Mouse (Mus musculus) telencephalon, adult 2 months (tissue): ENCODE results near the gene Brca2.

ENCODE experiments used
- DNase-seq: peaks from one replicate; pipeline ENCODE4 v3.0.0-alpha.2; 2011; ENCODE audit warnings: low read depth, low spot score

The Brca2 gene

DNA sequence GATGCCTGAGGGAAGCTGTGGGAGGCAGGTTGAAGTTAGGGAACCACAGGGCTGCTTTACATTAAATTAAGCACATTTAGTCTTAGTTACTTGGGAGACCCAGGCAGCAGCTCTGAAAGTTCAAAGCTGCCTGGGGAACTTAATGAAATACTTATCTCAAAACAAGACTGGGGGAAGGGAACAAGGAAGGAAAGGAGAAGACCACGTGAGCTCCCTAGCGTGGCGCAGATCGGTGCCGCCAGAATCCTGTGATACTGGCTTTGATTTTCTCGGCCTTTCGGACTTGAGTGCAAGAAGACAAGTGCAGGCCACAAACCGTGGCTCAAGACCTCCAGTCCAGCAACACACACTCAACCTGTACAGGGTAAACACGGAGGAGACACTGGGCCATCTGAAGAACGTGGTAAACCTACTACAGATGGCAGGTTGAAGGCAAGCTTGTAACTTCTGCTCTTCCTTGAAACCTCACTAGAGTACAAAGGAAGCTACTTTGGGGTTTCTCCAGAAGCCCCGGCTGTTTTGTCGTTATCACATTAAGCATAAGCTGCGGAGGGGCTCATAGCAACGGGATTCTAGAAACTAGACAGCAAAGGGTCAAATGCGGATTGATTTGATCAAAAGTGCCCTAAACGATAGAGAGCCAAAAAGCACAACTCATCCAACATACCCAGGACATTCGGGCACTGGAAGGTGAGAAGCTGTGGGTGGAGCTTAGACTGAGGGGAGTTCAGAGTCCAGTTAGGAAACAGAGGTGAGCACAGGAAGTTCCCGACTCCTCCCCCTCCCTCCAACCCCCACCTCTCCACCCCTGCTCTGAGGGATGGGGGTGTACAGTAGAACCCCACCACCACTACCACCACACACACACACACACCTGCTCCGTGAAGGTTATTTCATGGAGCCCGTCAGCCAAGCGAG is 76.0 kb downstream of the Brca2 start:
- DNase-seq, result no peak

DNA sequence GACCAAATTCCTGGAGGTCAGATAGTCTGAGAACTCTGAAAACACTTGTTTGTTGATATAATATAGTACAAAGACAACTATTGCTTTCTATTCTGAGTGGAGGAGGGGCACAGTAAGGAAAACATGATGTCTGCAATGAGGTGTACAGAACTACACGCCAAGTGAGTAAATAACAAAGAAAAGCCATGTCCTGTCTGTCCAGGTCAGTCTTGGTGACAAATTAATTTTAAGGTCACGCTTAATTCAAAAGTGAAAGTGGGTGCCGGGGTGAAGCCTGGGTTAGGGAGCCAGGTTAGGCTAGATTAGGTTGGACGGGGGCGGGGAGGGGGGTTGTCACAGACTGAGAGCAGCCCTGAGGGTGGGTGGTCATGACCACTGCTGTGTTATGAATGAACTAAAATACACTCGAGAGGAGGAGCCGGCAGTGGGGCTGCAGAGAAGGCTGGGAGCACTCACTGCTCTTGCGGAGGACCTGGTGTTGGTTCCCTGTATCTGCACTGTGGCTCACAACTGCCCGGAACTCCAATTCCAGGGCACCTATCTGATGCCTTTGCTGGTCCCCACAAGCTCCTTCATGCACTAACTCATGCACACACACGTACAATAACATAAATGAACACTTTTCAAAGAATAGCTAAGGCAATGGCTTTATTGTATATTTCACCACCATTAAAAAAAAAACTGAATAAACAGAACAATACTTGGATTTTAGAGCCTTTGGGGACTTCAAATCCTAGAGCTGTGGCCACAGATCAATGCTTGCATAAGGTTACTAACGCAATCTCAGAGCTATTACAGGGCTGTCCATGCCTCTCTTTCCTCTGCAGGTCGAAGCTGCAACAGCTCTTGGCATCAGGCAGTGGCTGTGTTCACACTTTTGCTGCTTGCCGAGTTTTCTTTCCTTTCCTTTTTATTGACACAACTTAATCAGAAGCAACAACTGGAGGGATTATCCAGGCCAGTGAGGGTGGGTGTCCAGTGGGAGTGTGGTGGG is 77.2 kb downstream of the Brca2 start:
- no peak for DNase-seq

DNA sequence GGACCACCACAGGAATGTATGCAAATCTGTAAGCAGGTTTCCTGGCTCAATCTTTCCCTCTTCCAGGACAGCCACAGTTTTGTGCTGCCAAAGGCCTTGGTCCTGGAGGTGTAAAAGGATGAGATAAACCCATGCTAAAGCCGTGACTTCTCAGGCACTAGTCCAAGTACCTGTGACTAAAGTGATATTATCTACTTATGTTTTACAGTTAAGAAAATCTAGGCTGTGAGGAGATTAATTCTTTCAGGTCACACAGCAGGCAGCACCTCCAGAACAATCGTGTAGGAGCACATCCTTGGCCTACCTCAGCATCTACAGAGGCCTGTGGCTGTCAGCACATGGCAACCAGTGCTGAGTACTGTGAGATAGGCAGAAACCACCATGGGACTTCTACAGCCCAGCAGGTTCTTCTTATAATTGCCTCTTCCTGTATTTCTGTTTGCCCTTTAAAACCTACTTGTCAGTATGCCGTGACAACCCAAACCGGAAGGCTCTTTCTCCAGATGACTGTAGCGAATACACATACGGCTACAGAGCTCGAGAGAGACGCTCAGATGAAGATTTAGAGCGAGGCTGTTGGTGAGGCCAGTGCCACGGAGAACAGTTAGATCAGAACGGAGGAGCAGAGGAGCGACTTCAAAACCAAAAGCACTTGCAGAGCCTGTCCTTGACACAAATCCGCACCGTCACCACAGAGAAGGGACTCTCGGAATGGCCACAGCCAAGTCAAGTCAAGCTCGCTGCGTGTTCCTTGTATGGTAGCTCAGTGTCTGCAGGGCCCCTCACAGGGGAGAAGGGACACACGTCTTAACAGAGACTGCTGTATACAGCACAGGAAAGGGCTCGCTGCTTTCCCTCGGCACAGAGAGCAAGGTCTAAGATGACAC is 78.4 kb downstream of the Brca2 start:
- no peak for DNase-seq

DNA sequence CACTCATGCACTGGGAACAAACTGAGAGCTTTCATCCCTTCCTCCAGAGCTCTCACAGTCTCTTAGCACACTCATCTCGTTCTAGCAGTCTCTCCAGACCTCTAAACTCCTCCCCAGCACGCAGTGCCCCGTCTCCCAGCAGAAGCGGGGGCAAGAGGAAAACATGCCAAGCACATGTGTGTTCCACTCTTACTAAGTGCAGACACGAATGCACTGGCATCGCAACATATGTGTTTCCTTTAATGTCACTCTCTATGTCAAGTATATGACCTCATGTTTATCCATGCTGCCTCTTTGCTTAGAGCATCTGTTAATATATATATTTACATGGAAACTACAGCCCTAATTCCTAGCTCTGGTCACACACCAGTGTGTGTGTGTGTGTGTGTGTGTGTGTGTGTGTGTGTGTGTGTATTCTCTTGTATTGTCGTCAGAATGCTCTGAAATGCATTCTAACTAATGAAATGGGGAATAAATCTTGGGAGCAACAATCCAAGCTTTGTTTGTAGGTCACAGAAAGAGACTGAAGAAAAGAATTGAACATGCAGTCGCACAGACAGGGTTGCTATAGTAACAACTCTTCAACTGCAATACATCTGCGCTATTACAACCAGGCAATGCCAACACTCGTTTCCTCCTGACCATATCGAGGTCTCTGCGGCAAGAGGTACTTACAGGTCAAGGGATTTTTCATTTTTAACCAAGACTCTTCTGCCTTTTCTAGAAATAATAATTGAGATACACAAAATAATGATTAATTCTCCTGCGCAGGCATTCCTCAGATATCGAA is 79.2 kb downstream of the Brca2 start:
- DNase-seq, result no peak

DNA sequence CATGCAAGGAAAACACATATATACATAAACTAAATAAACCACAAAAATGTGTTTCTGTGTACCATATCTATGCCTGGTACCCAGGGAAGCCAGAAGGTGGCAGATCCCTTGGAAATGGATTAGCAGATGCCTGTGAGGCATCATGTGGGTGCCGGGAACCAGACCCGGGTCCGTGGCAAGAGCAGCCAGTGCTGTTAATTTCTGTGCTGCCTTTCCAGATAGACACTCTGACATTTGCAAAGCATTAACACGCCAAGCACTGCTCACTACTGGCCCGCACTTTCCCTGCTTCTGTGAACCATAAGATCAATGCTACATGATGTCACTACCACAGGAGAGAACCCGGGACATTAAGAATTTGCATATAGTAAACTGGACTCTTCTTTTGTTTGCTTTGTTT is 83.7 kb downstream of the Brca2 start:
- DNase-seq, result no peak

DNA sequence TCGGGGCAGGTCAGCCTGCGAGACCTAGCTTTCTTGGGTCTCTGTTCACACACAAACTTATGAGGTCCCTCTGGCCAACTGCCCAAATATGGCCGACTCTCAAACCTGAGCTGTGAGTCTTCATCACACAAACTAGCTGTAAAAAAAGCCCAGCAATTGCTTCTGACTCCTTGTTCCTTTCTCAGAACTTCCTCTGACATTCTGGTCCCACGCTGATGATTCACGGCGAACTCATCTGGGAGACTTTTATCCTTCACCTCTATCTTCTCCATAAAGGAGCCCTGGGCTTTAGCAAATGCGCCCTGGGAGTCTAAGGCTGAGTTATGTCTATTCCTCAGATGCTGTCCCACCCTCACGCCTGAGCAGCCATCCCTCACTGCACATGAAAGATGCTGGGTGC is 85.2 kb downstream of the Brca2 start:
- DNase-seq, result no peak

DNA sequence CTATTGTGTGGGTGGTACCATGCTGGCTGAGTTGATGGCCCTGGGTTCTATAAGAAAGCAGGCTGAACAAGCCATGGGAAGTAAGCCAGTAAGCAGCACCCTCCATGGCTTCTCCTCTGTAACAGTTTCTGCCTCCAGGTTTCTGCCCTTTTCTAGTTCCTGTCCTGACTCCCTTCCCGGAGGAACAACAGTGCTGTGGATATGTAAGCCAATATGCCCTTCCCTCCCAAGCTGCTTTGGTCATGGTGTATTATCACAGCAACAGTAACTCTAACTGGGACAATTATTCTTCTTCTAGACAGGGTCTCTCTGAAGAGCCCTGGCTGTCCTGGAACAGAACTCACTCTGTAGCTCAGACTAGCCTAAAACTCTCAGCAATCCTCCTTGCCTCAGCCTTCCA is 88.7 kb downstream of the Brca2 start:
- DNase-seq, result no peak

DNA sequence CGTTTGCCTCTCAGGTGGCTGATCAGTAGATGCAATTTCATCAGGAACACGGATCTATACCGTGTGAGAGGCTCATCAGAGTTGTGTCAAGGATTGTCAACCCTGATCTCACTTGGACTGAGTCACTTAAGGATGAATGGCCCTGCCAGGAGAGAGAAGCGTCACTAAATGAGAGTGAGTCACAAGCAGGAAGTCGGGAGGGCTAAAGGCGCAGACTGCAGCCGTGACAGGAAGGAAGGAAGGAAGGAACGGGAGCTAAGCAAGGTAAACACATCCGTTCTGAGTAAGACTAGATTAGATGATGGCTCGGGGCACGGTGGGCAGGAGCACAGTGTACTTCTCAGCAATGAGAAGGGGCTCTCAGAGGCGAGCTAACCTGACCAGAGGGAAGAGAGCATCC is 89.3 kb downstream of the Brca2 start:
- no peak for DNase-seq

DNA sequence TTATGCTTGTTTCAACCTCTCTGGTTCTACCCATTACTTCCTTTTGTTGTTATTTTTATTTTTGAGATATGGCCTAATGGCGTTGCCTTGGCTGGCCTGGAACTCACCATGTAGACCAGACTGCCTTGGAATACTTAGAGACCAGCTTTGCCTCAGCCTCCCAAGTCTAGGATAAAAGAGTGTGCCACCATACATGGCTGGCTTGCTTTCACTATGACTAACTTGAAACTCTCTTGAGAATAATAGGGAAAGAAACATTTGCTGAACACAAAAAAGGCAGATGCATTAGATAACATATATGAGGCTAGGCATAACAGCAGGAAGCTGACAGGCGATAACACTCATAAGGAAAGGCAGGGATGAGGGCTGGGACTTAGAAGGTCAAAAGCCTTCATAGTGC is 91.6 kb downstream of the Brca2 start:
- no peak for DNase-seq

DNA sequence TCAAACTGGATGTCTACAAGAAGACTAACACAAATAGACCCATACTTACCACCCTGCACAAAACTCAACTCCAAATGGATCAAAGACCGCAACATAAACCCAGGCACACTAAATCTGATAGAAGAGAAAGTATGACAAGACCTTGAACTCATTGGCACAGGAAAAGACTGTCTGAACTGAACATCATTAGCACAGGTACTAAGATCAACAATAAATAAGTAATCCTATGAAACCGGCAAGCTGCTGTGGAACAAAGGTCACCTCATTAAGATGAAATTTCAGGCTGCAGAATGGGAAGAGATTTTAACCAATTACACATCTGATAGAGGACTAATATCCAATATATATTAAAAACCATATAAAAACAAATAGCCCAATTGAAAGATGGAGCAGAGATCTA is 93.8 kb downstream of the Brca2 start:
- no peak for DNase-seq

DNA sequence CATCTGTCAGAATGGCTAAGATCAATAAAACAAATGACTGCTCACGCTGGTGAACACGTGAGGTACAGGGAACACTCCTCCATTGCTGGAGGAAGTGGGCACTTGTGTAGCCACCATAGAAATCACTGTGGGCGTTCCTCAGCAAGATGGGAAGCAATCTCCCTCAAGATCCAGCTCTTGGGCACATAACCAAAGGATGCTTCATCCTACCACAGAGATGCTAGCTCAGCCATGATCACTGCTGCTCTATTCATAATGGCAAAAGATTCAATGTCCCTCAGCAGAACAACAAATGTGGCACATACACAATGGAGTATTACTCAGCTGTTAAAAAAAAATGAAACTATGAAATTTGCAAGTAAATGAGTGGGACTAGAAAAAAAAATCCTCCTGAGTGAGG is 94.3 kb downstream of the Brca2 start:
- DNase-seq, result no peak

DNA sequence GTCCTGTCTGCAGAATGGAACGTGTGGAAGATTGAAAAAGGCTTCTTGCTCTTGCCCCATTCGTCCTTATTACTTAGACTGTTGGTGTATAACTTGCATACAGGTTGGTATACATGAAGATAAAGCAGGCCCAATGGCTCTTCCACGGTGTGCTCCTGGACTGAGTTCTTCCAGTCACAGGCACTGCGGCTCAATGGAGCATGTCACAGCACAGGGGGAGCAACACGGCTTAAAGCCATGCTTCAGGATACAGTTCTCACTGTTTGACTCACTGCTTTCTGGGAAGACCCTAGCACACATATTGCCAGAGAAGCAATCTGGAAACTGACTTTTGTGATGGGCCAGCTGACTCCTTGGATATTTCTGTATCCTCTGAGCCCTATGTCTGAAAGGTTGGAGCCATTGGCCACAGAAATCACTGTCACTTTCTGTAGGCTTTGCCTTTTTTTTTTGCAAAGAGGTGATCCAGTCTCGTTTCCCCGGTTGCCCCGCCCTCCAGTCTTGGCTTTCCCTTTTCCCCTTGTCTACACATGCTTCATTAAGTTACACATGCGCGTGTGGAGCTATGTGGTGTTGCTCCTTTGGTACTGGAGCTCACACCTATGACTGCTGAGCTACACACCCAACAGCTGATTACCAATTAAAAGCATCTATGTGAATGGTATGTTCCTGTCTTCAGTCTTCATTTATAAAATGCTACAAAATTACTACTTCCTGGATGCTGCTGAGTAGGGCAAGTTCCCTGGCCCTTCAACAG is 96.3 kb downstream of the Brca2 start:
- DNase-seq, result no peak
